Mouse (Mus musculus) embryonic facial prominence, embryonic 14.5 days (tissue): ENCODE data around the gene Ccdc12. TPM values are rescaled to one million over a fixed set of nuclear protein-coding genes. Genes with fewer than 3 reads are reported as not detected.

ENCODE experiments used
- ATAC-seq: fragments of 200-750 bp; cut with Nextera tagmentation; 2 replicates; pipeline ENCODE4 v1.8.0; 2017; ENCODE audit warnings: low read depth, moderate number of reproducible peaks, moderate TSS enrichment
- DNase-seq: peaks from one replicate; pipeline ENCODE4 v3.0.0-alpha.2; 2015; ENCODE audit warnings: low spot score
- H3K27ac ChIP-seq: fragments of 300-500 bp; sonication (generic); replicated peaks from 2 replicates; pipeline ENCODE4 v1.5.1; 2014; ENCODE audit warnings: low read depth, mild to moderate bottlenecking, low read length, moderate library complexity
- H3K27me3 ChIP-seq: fragments of 300-500 bp; sonication (generic); replicated peaks from 2 replicates; pipeline ENCODE4 v1.6.1; 2014; ENCODE audit warnings: low read length; ENCODE audit not compliant: control insufficient read depth, insufficient read depth
- H3K36me3 ChIP-seq: fragments of 300-500 bp; sonication (generic); 2 replicates; pipeline ENCODE4 v1.6.1; 2014; ENCODE audit warnings: low read length, mixed read lengths; ENCODE audit not compliant: control insufficient read depth, insufficient read depth
- H3K4me1 ChIP-seq: fragments of 300-500 bp; sonication (generic); 2 replicates; pipeline ENCODE4 v1.6.1; 2014; ENCODE audit warnings: antibody characterized with exemption, low read length; ENCODE audit not compliant: control insufficient read depth, insufficient read depth
- H3K4me2 ChIP-seq: fragments of 300-500 bp; sonication (generic); 2 replicates; pipeline ENCODE4 v1.6.1; 2014; ENCODE audit warnings: low read depth, mild to moderate bottlenecking, low read length, moderate library complexity, mixed read lengths
- H3K4me3 ChIP-seq: fragments of 300-500 bp; sonication (generic); 2 replicates; pipeline ENCODE4 v1.5.1; 2014; ENCODE audit warnings: low read depth, mild to moderate bottlenecking, low read length
- H3K9ac ChIP-seq: fragments of 300-500 bp; sonication (generic); 2 replicates; pipeline ENCODE4 v1.6.1; 2014; ENCODE audit warnings: low read depth, mild to moderate bottlenecking, low read length, moderate library complexity, mixed read lengths
- H3K9me3 ChIP-seq: fragments of 300-500 bp; sonication (generic); 2 replicates; pipeline ENCODE4 v1.6.1; 2016; ENCODE audit warnings: low read length; ENCODE audit not compliant: control insufficient read depth
- WGBS: fragments of 180-500 bp; shearing (Covaris S2); extraction: QIAGEN DNeasy Blood & Tissue Kit; methylation state at CpG from one replicate; pipeline ENCODE4 v1.1.7; 2014; 5-methylcytosine and 5-hydroxymethylcytosine counted together
- polyA plus RNA-seq: library from polyadenylated mRNA; unstranded; fragments of >200 nt; fragmentation: Nextera tagmentation; extraction: Ambion mirVana; gene quantifications from 2 replicates; pipeline ENCODE4 v1.2.1, GENCODE M21; 2014

The Ccdc12 gene
- polyA plus RNA-seq, 1 experiment from 2014 or later = 104 TPM

DNA sequence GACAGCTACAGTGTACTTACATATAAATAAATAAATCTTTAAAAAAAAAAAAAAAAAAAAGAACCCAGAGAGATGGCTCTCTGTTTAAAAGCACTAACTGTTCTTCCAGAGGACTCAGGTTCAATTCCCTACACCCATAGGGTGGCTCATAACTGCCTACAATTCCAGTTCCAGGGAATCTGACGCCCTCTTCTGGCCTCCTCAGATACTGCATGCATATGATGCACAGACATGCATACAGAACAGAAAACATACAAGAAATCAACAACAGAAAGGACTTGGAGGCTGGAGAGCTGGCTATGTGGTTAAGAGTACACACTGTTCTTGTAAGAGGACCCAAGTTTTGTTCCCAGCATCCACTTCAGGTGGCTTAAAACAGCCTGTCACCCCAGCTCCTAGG, 81.8 kb downstream of the Ccdc12 start:
- no peak overlapping the region for H3K4me3 ChIP-seq
- peak overlapping the region; percentile 72; the same call in 1 of the 2 replicates for H3K4me2 ChIP-seq

DNA sequence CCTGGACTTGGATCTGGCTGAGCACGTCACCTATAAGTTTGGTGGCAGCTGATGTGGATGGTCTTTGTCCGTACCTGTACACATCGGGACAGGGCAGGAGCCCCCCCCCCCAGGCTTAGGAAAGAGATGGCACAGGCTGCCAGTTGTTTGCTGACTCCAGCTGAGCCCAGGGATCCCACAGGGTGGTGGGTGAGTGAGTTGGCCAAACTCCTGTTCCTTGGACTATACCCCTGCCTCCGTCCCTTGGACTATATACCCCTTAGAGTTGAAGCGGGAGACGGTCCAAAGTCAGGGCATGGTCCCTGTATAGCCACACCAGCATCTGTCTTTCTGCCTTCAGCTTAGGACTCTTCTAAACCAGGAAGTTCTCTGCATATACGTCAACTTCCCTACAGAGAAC, 83.7 kb downstream of the Ccdc12 start:
- no peak for ATAC-seq
- Histone ChIP-seq H3K4me3 (peak overlapping the region; percentile 77), H3K9me3 (no peaks in the 10 kb centered on the region), H3K9ac (peak overlapping the region; percentile 92; the same call in 1 of the 2 replicates), H3K4me2 (peak overlapping the region; percentile 72), H3K27me3 (peaks cover 6% of the 10 kb centered on the region; the same call in 1 of the 2 replicates), H3K27ac (no peak overlapping the region), H3K4me1 (peaks cover 31% of the 10 kb centered on the region; the same call in 1 of the 2 replicates), H3K36me3 (peaks cover 22% of the 10 kb centered on the region)
- no peak for DNase-seq
- 84% methylated on average over 7 of the region's 7 CpGs for WGBS

More for the DNA sequence above, 81.8 kb downstream of the Ccdc12 start:
- Histone ChIP-seq H3K27me3 (no peaks in the 10 kb centered on the region), H3K9me3 (no peaks in the 10 kb centered on the region), H3K9ac (no peak overlapping the region; the same call in 1 of the 2 replicates), H3K36me3 (peaks cover 22% of the 10 kb centered on the region), H3K4me1 (peaks cover 42% of the 10 kb centered on the region), H3K27ac (no peak overlapping the region)
- WGBS = 21% methylated on average over 1 of the region's 1 CpGs
- no peak for ATAC-seq
- DNase-seq = no peak

DNA sequence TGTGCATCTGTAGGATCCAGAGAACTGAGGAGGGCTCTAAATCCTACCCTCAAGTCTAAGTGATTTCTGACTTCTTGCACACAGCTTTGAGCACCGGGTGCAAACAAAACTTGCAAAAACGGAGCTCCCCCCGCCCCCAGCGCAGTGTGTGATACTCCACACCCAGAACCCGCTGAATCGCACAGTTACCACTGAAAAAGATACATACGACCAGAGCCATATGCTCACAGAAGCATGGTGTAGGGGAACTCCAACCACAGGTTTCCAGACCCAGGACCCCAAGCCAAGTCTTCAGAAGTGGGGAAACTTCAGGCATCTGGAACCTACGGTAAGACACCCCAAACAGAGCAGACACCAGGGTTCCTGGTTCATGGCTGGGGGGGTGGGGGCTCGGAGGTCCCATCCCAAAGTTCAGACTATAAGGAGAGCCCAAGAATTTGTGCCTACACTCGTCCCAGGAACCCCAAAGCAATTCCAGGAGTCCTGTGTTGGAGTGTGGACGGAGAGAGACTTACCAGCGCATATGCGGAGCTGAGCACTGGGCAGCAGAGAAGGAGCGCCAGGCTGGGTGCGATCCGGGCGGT, 85.5 kb downstream of the Ccdc12 start, which contains the start of gene Myl3:
TSS of gene Myl3 (plus strand) at position 151 of the 584 bp plus-strand sequence.
- peaks cover 18% of the 10 kb centered on the region; the same call in 1 of the 2 replicates for H3K4me1 ChIP-seq
- no peak for DNase-seq

DNA sequence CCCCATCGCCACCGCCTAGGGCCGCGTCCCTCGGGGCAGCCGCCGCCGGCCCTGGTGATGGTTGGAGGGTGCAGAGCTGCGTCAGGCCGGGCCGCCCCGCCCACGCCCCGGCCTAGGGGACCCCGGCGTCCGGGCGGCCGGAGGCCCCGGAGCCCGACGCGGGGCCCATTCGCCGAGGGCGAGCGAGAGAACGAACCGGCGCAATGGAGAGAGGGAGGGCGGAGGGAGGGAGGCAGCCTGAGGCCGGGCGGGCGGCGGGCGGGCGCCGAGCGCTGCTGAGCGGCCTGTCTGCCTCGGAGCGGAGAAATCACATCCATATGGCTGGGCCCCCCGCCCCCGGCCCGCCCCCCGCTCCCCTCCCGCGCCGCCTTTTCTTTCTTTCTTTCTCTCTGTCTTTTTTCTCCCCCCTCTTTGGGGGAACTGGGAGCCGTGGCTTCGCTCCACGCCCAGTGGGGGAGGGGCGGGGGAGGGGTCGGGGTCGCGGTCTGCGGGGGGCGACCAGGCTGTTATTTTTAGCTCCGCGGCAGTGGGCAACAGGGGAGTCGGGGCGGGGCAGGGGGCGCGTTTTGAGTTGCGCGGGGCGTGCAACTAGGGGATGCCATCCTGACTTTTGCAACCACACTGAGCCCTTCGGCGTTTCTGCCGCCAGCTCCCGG, 86.1 kb downstream of the Ccdc12 start:
- Histone ChIP-seq H3K36me3 (peaks cover 22% of the 10 kb centered on the region), H3K4me2 (peak overlapping the region; percentile 72), H3K4me3 (peak overlapping the region; percentile 77), H3K27ac (peak overlapping the region; percentile 95), H3K9me3 (no peaks in the 10 kb centered on the region), H3K4me1 (peaks cover 12% of the 10 kb centered on the region; the same call in 1 of the 2 replicates), H3K9ac (peak overlapping the region; percentile 92), H3K27me3 (peaks cover 6% of the 10 kb centered on the region; the same call in 1 of the 2 replicates)
- peak; percentile 81 for DNase-seq
- peak; percentile 86 for ATAC-seq
- WGBS = under 1% methylated on average over 34 of the region's 71 CpGs

More for the DNA sequence above, 85.5 kb downstream of the Ccdc12 start, which contains the start of gene Myl3:
- Histone ChIP-seq H3K27me3 (peaks cover 6% of the 10 kb centered on the region; the same call in 1 of the 2 replicates), H3K4me2 (peak within 1 kb of the TSS; percentile 72), H3K36me3 (peaks cover 22% of the 10 kb centered on the region), H3K9me3 (no peaks in the 10 kb centered on the region), H3K27ac (peak within 1 kb of the TSS; percentile 95), H3K9ac (peak within 1 kb of the TSS; percentile 92), H3K4me3 (peak within 1 kb of the TSS; percentile 77)
- 3% methylated on average over 17 of the region's 17 CpGs for WGBS
- ATAC-seq = no peak

DNA sequence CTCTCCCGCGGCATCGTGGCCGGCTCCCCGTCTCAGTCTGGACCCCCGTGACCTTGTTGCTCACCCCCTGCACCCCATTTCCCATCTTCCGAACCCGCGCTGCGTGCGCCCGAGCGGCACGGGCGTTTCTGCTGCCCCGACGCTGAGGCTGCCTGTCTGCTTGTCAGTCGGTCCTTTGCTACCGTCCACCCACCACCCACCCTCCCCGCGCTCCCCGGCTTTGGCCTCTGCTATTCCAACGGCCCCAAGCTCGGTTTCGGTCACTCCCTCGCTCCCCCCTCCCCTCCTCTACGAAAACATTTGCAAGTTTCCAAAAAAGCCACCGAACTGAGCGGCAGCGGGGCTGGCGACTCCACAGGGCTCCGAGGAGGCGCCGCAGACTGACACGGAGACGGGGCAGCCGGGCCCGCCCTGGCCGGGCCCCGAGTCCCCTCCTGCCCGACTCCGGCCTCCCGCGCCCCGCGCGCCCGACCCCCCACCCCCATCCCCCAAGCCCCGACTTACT, 86.7 kb downstream of the Ccdc12 start:
- under 1% methylated on average over 42 of the region's 49 CpGs for WGBS
- H3K27me3 ChIP-seq = peaks cover 6% of the 10 kb centered on the region; the same call in 1 of the 2 replicates
- H3K9ac ChIP-seq = peak overlapping the region; percentile 92
- H3K4me1 ChIP-seq = peaks cover 9% of the 10 kb centered on the region; the same call in 1 of the 2 replicates
- ATAC-seq = peak; percentile 22; the same call in 1 of the 2 replicates
- no peaks in the 10 kb centered on the region for H3K9me3 ChIP-seq
- DNase-seq = peak; percentile 53
- peak overlapping the region; percentile 95 for H3K27ac ChIP-seq
- peaks cover 22% of the 10 kb centered on the region for H3K36me3 ChIP-seq
- peak overlapping the region; percentile 77 for H3K4me3 ChIP-seq
- H3K4me2 ChIP-seq = peak overlapping the region; percentile 72

DNA sequence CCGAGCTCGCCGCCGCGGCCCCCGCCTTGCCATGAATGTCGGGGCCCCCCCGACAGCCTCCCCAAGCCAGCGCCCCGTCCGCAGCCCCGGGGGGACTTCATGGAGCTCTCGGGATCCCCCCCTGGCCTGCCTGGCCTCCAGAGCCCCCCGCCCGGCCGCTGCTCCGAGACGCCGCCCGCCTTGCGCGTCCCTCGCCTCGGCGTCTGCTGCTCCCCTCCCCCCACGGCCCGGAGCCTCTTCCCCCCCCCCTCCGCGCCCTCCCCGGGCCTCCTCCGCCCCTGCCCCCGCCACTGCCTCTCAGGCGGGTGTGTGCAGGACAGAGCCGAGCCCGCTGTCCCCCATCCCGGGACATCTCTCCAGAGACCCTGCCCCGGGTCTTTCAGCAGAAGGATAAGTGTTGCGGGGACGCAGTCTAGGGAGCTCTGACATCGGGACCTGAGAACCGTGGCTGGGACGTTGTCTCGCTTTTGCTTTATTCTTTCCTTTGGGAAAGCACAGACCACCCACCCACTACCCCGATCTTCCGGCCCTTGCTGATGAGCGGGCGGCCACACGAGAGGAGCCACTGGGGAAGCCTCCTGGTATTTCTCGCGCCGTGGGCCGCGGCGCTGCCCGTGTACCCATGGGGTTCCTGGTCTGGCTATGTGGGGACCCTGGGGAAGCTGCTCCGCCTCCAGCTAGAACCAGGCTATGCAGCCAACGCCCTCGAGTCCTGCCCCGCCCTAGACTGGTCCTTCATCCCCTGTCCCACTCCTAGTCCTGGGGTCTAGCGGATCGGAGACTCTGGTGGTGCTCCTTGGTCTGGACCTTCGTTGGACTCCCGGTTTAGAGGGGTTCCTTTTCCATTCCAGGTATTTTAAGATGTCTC, 87.4 kb downstream of the Ccdc12 start:
- H3K4me2 ChIP-seq = peak overlapping the region; percentile 72
- no peaks in the 10 kb centered on the region for H3K9me3 ChIP-seq
- peaks cover 17% of the 10 kb centered on the region; the same call in 1 of the 2 replicates for H3K36me3 ChIP-seq
- H3K27ac ChIP-seq = peak overlapping the region; percentile 95
- 4% methylated on average over 24 of the region's 63 CpGs for WGBS
- H3K27me3 ChIP-seq = peaks cover 6% of the 10 kb centered on the region; the same call in 1 of the 2 replicates
- peak overlapping the region; percentile 92 for H3K9ac ChIP-seq
- H3K4me3 ChIP-seq = peak overlapping the region; percentile 77
- ATAC-seq (peak; percentile 42), DNase-seq (peak; percentile 61)
- H3K4me1 ChIP-seq = peaks cover 8% of the 10 kb centered on the region; the same call in 1 of the 2 replicates

DNA sequence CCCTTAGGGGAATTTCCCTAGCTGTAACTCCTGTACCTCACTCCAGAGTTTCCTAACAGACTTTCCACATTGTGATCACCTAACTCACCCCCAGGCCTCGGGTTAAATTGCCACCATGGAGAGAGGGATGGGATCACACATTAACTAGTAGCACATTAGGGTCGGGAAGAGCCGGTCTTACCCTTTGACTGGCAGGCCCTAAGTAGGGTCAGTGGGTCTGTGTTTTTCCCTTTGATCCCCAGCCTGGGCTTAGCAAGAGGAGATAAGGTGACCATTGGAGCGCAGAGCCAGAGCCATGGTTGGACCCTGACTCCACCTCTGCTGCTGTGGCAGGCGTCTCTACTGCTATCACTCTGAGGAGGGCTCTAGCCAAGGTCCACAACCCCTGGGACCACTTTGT, 89.4 kb downstream of the Ccdc12 start:
- H3K27ac ChIP-seq = no peak overlapping the region
- no peak overlapping the region for H3K4me2 ChIP-seq
- peaks cover 6% of the 10 kb centered on the region; the same call in 1 of the 2 replicates for H3K27me3 ChIP-seq
- DNase-seq = no peak
- H3K9me3 ChIP-seq = no peaks in the 10 kb centered on the region
- no peak for ATAC-seq
- H3K4me1 ChIP-seq = peaks cover 6% of the 10 kb centered on the region
- no peak overlapping the region for H3K4me3 ChIP-seq
- no peak overlapping the region for H3K9ac ChIP-seq
- no peaks in the 10 kb centered on the region for H3K36me3 ChIP-seq
- 34% methylated on average over 5 of the region's 5 CpGs for WGBS

DNA sequence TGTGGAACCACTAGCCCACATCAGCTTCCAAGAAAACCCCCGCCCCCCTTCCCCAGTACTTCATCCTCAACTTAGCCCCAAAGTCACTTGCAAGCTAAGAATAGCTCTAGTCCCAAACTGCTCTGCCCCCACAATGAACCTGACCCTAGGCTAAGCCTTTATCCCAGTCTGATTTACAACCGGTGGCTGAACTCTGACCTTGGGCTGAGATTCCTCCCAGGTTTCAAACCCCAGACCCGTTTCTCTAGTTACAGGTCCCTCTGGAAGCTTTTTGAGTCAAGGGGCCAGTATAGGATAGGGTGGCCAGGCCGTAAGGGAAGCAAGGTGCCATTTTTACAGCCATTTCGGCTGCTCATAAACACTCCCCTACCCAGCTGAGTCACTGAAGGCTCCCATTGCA, 89.9 kb downstream of the Ccdc12 start:
- no peaks in the 10 kb centered on the region for H3K9me3 ChIP-seq
- H3K27me3 ChIP-seq = peaks cover 6% of the 10 kb centered on the region; the same call in 1 of the 2 replicates
- peaks cover 11% of the 10 kb centered on the region for H3K4me1 ChIP-seq
- no peak for DNase-seq
- H3K4me3 ChIP-seq = no peak overlapping the region
- H3K4me2 ChIP-seq = no peak overlapping the region
- H3K9ac ChIP-seq = no peak overlapping the region
- no peak overlapping the region for H3K27ac ChIP-seq
- 46% methylated on average over 5 of the region's 5 CpGs for WGBS
- no peak for ATAC-seq
- H3K36me3 ChIP-seq = no peaks in the 10 kb centered on the region
